Mouse (Mus musculus): Measurements from ENCODE around the gene Odf3. TPM values are rescaled to one million over a fixed set of nuclear protein-coding genes. Genes with fewer than 3 reads are reported as not detected.
A peak's percentile ranks its signal among the peaks of the same experiment; 100 is the strongest.

Gene Odf3
- total RNA-seq, 2 experiments from 2014 or later = not detected

DNA sequence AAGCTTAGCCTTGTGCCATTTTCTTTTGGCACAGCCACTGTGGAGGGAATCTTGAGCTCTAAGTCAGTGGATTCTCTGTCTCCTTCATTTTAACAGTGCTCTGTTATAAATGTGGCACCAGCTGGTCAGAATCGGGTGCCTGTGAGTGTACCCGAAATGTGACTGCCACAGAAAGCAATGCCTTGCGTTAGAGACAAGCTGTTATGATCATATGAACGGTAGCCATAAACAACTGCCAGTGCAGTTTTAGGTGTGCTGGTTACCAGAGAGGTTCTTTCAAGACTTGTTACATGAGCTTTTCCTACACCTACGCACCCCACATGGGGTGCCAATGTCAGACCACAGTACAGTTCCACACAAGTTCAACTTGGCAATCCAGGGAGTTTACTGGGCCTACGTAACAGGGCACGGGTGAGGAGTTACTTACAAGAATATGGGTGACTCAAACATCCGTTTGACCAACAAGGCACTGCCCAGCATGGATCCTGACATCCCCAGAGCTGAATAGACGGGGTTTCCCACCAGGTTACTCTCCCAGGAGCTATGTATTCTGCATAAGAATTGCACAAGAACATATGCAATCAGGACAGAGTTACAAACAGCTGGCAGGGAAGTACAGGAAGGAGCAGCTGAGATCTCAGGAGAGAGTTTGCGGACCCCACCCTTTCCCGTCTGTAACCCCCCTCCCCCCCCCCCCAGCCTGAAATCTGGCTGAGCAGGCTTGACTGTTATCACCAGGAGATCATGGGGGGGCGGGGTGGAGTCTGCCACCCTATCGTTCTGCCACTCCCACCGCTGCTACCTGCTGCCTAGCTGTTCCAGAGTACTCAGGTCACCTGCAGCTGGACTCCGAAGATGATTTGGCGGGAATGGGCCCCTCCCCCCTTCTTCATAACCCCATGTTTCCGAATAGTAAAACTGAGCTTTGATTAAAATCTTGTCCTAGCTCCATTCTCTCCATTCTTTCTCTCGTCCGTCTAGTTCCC is 6.6 kb upstream of the Odf3 start:
- intact Hi-C loops (cut with DNase I; ENCODE audit: low total_unique reads) = loop anchor here (5.0 kb wide), 1 partner anchor 211 kb away; no protein-coding TSS in a partner anchor
- no peak for DNase-seq

DNA sequence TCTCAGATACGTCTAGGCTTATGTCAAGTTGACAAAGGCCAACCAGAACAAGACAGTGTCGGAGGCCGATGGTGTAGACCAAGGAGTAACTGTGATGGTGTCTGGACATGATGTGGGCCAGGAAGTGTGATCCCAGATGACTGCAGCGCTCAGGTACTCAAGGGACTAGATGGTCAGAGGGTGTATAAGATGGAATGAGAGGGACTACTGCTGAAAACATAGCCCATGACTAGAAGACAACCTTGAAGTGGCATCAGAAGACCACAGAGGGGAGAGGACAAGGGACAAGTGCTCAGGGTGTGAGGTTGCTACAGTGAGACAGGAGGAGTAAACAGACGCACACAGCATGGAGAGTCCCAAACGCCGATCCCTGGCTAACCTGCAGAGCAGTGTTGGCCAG is 3.8 kb upstream of the Odf3 start:
- intact Hi-C loops (cut with DNase I; ENCODE audit: low total_unique reads) = loop anchor here (1.0 to 5.0 kb wide), 2 partner anchors 60 to 208 kb away; no protein-coding TSS in a partner anchor
- DNase-seq = no peak

DNA sequence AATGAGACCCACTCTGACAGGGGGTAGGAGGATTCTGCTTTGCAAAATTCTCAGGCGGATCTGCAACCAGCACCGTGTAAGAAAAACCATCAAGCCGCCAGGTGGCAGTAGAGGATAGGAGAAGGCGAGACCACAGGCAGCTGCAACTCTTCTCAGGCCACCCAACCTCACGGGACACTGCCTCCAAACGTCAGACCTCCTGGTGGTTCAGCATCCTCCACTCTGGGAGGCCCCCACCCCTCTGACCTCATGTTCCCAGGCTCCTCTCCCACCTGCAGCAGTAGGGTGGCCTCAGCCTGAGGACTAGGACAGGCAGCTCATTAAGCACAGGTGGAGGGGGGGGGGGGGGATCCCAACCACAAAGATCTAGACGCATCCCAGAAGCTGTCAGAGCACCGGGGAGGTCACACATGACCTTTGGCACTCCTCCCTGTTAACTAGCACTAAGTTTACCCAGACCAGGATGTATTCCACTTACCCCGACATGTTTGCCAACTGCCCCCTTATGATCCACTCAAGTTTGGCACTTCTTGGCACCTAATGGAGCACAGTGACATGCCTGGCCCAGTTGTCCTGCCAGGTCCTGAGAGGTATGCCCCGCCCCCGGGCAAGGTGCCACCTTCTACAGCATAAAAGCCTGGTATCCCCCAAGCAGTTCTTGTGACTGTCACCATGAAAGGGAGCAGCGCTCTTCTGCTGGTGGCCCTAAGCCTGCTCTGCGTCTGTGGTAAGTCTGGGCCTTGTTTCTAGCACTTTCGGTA is 2.5 kb upstream of the Odf3 start, which contains the start of gene Scgb1c1:
Gene Scgb1c1 (plus strand): TSS at position 643 of the 761 bp plus-strand sequence.
- peak; percentile 91 for DNase-seq
- intact Hi-C loops (cut with DNase I; ENCODE audit: low total_unique reads) = loop anchor here (1.0 to 5.0 kb wide), 2 partner anchors 59 to 207 kb away; no protein-coding TSS in a partner anchor

DNA sequence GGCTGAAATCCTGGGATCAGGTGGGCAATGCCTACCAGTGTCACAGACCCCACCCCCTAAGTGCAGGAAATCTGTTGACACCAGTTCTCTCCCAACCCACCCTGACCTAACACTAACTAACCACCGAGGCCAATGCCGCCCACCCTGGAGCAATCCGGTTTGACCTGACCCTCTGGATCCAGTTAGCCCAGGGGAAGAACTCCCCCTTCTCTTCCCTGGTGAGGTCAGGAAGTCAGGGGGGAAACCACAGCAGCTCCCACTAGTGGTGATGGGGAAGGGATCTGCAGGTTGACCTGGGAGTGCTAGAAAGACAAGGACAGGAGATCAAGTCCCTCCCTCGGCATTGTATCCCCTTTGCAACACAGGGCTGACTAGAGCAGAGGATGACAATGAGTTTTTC is 1.9 kb upstream of the Odf3 start:
- no peak for DNase-seq
- intact Hi-C loops (cut with DNase I; ENCODE audit: low total_unique reads) = no loop called here

DNA sequence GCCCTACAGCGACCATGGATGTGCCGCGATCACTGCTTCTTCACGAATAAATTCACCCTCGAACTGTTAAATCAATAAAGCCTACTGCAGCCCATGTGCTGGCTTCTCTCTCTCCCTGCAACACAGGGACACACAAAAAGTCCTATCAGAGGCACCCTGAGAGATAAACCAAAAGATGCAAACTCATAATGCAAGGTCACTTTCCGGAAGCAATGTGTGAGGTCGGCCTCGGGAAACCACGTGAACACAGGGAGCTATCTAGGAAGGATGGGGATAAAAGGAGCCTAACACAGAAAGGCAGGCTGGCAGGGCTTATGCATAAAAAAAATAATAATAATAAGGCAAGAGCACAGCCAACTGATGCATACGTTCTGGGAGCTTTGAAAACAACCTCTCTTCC is 929 bp upstream of the Odf3 start:
- intact Hi-C loops (cut with DNase I; ENCODE audit: low total_unique reads) = no loop called here
- DNase-seq = no peak

DNA sequence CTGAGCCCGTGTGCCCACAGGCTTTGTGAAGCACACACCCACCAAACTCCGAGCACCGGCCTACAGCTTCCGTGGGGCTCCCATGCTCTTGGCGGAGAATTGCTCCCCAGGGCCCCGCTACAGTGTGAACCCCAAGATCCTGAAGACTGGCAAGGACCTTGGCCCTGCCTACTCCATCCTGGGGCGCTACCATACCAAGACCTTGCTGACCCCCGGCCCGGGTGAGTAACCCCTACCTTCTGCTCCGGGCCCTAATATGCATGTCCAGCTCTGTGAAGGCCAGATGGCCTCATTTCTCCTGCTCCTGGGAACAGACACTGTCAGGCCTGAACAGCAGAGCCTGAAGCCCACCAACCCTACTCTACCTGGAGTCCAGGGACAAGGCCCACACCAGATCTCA is 986 bp downstream of the Odf3 start:
- intact Hi-C loops (cut with DNase I; ENCODE audit: low total_unique reads) = no loop called here
- no peak for DNase-seq

DNA sequence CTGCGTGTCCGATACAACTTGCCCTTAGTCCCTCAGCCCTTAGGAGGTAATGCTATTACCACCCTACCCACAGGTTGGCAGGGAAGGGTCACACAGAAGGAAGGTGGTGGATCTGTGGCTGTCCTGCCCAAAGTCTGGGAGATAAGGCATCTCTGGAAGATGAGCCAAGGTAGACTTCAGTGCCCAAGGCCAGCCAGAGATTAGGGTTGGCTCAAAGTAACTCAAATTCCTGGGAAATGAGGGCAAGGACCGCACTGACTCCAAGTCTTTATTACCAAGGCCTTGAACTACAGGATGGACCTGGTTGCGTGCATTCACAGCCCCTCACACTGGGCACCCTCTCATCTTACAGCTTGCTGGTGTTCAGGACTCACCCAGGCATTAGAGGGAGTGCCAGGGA is 4.3 kb downstream of the Odf3 start:
- no peak for DNase-seq
- intact Hi-C loops (cut with DNase I; ENCODE audit: low total_unique reads) = no loop called here

DNA sequence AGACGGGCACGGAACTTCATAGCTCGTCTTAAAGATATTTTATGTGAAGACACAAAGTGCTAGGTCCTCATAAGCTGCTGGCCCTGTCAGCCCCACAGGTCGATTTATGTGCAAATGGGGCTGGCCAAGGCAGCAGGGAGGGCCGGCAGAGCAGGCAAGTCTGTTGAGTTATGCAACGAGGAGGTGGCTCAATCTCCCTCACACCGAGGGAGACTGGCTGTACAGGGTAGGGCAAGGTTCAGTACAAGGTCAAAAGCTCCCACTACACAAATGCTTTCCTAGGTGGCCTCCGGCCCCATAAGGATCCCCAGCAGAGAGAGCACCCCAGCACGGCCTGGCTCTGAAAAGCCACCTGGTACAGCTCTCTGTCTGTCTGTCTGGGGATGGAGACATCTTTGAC is 5.8 kb downstream of the Odf3 start:
- intact Hi-C loops (cut with DNase I; ENCODE audit: low total_unique reads) = no loop called here

DNA sequence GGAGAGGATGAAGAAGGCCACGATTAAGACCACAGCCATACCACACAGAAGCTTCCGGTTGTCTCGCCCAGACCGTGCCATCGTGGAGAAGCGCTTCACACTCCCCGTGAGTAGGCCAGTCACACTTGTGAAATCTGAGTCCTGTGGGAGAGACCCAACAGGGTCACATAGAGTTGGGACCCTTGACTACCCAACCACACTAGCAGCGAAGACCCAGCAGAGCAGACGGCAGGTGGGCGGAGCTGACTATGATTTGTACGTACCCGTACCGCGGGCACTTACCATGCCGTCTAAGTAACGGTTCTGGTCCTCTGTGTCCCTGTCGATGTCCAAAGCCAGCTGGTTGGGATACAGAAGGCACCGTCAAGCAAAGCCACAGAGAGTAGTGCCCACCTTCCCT is 6.9 kb downstream of the Odf3 start:
- intact Hi-C loops (cut with DNase I; ENCODE audit: low total_unique reads) = no loop called here
- DNase-seq = no peak

More for the DNA sequence above, 5.8 kb downstream of the Odf3 start:
- no peak for DNase-seq

DNA sequence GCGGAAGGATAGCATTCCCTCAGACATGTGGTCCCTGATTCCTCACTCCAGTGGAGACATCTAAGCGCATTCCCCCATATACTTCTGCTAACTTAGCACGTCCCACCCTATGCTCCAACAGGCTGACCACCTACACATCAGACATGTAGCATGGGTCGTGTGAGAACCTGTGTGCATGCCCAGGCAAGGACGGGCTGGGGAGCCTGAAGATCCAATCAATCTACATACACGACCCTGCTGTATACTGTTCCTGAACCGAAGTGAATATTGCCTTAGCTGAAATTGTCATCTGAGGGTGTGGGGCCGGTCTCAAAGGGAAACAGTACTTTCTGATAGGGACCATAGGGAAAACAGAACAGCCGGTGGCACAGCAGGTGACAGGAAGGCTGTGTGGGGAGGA is 7.6 kb downstream of the Odf3 start:
- DNase-seq = no peak
- intact Hi-C loops (cut with DNase I; ENCODE audit: low total_unique reads) = no loop called here

DNA sequence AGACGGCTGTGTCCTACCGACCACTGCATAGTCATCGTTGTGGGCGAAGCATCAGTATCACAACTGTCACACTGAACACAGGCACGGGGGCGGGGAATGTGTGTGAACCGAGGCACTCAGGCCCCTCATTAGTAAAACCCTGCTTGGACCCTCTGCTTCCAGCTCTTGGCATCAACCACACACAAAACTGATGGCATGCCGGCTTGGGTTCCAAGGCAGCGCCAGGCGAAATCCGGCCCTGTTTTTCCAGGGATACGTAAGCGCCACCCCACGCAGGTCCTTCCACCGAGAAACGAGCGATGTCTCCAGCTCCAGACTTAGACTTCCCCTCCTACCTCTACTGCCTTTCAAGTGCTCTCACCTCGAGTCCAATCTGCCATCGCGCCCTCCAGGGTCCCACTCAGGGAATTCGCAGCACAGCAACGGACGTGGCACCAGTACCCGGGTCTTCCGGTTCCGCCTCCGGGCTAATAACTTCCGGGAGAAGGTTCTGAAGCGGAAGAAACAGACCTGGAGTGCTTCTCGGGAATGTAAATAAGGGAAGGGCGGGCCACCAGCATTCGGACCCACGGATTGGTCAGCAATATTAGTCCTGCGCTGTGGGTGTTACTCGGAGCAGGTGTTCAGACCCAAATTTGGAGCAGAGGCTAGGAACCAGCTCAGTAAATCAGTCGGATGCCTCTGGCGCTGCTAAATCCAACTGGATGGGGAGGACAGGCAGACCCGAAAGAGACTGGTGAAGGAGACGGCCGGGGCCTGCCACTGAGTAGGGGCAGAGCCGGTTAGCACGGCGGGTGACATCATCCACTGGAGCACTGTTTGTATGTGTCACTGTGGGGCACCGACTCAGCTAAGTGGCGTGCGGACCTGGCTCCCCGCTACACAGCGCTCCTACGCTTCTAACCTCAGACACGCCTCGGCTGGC is 8.5 kb downstream of the Odf3 start, which contains the start of gene Gm45785:
Gene Gm45785 (minus strand): TSS at position 472 of the 925 bp plus-strand sequence.
- peak; percentile 85 for DNase-seq
- intact Hi-C loops (cut with DNase I; ENCODE audit: low total_unique reads) = no loop called here

DNA sequence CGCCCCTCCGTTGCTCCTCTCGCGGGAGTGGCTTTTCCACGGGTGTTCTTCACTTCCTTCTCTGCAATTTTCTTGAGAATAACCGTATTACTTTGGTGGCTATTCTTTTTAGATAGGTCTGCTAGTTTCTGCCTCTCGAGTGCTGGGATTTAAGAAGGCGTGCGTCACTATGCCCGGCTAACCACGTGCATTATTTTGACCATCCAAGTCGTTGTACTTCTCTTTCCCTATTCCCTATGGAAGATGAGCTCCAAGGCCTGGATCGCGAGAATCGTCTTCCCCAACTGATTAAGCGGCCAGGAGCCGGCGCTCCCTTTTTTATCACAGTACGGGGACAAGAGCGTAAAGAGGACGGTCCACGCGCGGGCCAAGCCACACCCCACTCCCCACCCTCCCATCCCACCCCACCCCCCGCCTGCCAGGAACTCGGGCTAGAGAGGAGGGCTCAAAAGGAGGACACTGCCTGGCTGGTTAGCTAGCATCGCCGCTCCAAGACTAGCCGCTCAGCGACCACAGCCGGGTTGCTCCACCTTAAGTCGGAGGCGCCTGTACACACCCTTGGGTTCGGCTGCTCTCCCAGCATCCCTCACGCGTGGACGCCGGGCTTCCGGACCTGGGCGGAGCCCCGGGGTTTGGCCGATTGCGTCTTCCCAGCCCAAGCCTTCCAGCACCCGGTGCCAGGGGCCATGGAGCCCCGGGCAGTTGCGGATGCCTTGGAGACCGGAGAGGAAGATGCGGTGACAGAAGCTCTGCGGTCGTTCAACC is 9.4 kb downstream of the Odf3 start, which contains the start of gene Ric8a:
Gene Ric8a (plus strand): TSS at position 173 of the 765 bp plus-strand sequence.
- DNase-seq = peak; percentile 93
- intact Hi-C loops (cut with DNase I; ENCODE audit: low total_unique reads) = no loop called here

DNA sequence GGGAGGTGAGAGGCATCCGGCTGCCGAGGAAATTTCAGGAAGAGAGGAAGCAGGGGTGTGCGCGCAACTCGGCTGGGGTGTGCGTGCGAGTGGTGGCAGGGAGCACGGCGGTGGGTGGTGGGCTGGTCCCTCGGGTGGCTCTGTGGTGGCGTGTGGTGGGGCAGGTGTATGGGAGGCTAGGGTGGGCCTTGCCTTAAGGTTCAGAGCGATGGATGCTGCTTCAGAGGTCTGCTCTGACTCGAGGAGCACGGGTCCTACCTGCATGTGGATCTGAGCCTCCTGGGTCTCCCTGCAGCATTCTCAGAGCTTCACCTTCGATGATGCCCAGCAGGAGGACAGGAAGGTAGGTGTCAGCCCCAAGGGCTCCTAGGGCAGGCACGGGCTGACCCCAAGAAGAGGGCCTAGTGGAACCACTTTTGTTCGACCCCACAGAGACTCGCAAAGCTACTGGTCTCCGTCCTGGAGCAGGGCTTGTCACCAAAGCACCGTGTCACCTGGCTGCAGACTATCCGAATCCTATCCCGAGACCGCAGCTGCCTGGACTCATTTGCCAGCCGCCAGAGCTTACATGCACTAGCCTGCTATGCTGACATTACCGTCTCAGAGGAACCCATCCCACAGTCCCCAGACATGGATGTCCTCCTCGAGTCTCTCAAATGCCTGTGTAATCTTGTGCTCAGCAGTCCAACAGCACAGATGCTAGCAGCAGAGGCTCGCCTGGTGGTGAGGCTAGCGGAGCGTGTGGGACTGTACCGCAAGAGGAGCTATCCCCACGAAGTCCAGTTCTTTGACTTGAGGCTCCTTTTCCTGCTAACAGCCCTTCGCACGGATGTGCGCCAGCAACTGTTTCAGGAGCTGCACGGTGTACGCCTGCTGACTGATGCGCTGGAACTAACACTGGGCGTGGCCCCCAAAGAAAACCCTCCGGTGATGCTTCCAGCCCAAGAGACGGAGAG is 10.2 kb downstream of the Odf3 start, which contains the start of gene Bet1l:
Gene Bet1l (minus strand): TSS at position 28 of the 956 bp plus-strand sequence.
- DNase-seq = no peak
- intact Hi-C loops (cut with DNase I; ENCODE audit: low total_unique reads) = no loop called here

DNA sequence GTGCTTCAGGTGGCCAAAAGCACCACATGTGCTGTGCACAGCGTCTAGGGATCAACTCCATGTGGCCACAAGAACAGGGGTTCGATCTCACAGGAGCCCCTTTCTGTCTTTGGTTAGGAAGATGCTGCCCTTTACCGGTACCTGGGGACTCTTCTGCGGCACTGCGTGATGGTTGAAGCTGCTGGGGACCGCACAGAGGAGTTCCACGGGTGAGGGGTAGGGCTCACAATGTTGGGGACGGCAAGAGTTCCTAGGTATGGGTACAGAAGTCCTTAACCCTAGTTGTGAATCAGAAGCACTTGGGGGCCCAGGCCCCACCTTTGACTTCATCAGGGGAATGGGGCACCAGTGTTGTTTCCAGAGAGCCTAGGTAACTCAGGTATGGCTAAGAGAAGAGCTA is 11.1 kb downstream of the Odf3 start:
- intact Hi-C loops (cut with DNase I; ENCODE audit: low total_unique reads) = no loop called here
- DNase-seq = no peak

DNA sequence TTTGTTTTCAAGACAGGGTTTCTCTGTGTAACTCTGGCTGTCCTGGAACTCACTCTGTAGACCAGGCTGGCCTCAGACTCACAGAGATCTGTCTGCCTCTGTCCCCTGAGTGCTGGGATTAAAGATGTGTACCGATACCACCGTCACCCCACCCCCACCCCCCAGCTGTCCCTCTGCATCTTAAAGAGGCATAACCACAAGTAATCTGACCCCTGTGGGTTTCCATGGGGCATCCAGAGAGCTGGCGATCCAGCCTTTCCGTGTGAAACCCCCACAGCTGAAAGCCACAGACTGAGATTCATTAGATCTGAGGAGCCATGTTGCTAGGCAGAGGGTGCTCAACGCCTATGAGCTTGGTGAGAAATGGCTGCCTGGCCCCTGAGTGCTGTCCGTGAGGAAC is 12.4 kb downstream of the Odf3 start:
- intact Hi-C loops (cut with DNase I; ENCODE audit: low total_unique reads) = no loop called here
- no peak for DNase-seq

DNA sequence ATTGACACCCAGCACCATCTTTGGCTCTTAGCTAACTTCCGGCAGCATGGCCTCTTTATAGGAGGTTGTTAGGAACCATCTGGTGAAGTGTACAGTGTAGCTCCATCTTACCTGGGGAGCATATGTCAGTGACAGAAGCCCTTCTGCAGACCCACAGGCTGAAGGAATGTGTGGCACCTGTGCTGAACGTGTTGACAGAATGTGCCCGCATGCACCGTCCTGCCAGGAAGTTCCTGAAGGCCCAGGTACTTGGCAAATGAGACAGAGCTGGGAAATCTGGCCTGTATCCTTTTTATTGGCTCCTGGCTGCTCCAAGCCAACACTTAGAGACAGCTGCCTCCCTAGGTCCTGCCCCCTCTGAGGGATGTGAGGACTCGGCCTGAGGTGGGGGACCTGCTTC is 13.1 kb downstream of the Odf3 start:
- DNase-seq = no peak
- intact Hi-C loops (cut with DNase I; ENCODE audit: low total_unique reads) = no loop called here

DNA sequence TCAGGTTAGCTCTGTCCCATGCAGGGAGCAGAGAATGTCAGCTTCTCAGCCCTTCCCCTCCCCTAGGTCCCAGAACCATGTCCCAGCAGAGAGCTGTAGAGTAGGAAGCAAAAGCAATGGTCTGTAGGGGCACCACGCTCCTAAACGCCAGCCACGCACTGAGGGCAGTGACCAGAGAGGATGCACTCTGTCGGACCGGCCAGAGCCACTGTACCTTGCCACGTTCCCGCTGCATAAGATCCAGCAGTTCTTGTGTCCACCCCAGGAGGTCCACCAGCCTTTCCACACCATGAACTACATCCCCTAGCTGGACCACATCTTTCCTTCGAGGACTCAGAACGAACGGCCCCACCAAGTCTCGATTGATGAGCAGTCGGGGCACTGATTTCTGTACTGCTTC is 17.2 kb downstream of the Odf3 start:
- no peak for DNase-seq
- intact Hi-C loops (cut with DNase I; ENCODE audit: low total_unique reads) = no loop called here
